Mouse (Mus musculus) stomach, embryonic 15.5 days (tissue): ENCODE measurements around the gene Serpina3c. TPM values are rescaled to one million over a fixed set of nuclear protein-coding genes. Genes with fewer than 3 reads are reported as not detected.

Source experiments
- ATAC-seq: fragments of 200-750 bp; cut with Nextera tagmentation; 2 replicates; pipeline ENCODE4 v1.8.0; 2017; ENCODE audit warnings: low read depth, moderate number of reproducible peaks, moderate TSS enrichment; ENCODE audit not compliant: insufficient read depth, low FRiP score
- H3K27ac ChIP-seq: fragments of 300-500 bp; sonication (generic); 2 replicates; pipeline ENCODE4 v1.5.1; 2015; ENCODE audit warnings: mild to moderate bottlenecking, inconsistent platforms
- H3K27me3 ChIP-seq: fragments of 300-500 bp; sonication (generic); replicated peaks from 2 replicates; pipeline ENCODE4 v1.6.1; 2015; ENCODE audit warnings: inconsistent platforms
- H3K36me3 ChIP-seq: fragments of 300-500 bp; sonication (generic); 2 replicates; pipeline ENCODE4 v1.6.1; 2015; ENCODE audit warnings: inconsistent platforms
- H3K4me1 ChIP-seq: fragments of 300-500 bp; sonication (generic); 2 replicates; pipeline ENCODE4 v1.6.1; 2015; ENCODE audit warnings: inconsistent platforms
- H3K4me2 ChIP-seq: fragments of 300-500 bp; sonication (generic); 2 replicates; pipeline ENCODE4 v1.6.1; 2015; ENCODE audit warnings: mild to moderate bottlenecking, inconsistent platforms
- H3K4me3 ChIP-seq: fragments of 300-500 bp; sonication (generic); replicated peaks from 2 replicates; pipeline ENCODE4 v1.5.1; 2015; ENCODE audit warnings: inconsistent platforms
- H3K9ac ChIP-seq: fragments of 300-500 bp; sonication (generic); 2 replicates; pipeline ENCODE4 v1.6.1; 2015; ENCODE audit warnings: inconsistent platforms
- H3K9me3 ChIP-seq: fragments of 300-500 bp; sonication (generic); 2 replicates; pipeline ENCODE4 v1.6.1; 2016; ENCODE audit warnings: inconsistent platforms
- WGBS: fragments of 180-500 bp; shearing (Covaris S2); methylation state at CpG from one replicate; pipeline ENCODE4 v1.1.7; 2015; 5-methylcytosine and 5-hydroxymethylcytosine counted together
- polyA plus RNA-seq: library from polyadenylated mRNA; unstranded; fragments of >200 nt; fragmentation: Nextera tagmentation; extraction: Ambion mirVana; gene quantifications from 2 replicates; pipeline ENCODE4 v1.2.1, GENCODE M21; 2015

Serpina3c gene
- not detected in 2 replicates for polyA plus RNA-seq

DNA sequence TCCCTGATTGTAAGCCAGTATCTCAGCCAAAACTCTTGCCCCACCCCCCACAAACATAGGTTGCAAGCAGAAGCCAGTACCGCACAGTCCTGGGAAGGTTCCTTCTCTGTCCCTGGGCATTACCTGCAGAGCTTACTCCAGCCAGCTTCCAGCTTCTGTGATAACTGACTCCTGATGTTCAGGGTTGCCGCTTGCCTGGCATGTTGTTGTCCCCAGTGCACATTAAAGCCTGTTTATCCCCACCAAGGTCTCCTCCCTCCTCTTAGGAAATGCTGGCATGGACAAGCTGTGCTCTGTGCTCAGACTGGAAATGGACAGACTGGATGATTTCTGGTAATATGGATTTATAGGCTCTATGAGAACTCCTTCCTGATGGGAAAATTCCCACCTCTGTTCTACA is at the start of gene Serpina3c:
Serpina3c (minus strand) TSS at position 215 of the 400 bp plus-strand sequence.
- 90% methylated on average over 2 of the region's 2 CpGs for WGBS
- H3K27me3 ChIP-seq = no peaks in the 10 kb centered on the region
- H3K4me3 ChIP-seq = no peak within 1 kb of the TSS
- H3K9ac ChIP-seq = no peak within 1 kb of the TSS
- H3K4me2 ChIP-seq = no peak within 1 kb of the TSS
- no peak for ATAC-seq
- H3K4me1 ChIP-seq = no peaks in the 10 kb centered on the region
- H3K27ac ChIP-seq = no peak within 1 kb of the TSS
- H3K9me3 ChIP-seq = no peaks in the 10 kb centered on the region
- H3K36me3 ChIP-seq = no peaks in the 10 kb centered on the region

DNA sequence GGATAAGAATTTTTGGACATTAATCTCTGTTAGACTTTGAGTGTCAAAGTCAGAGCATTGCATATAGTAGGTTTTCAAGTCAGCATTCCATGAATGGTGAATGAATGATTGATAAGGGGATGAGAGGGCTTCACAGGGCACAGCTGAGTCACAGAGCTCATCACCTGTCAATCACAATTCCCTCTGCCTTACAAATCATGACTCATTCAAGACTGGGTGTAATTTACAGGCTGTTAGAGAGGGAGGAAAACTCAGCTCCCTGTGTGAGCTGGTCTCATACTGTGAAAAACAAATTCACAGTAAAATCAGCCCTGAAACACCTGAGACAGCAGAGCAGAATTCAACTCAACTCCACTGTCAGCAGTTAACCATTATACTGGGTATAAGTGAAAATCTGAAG is 37.2 kb upstream of the Serpina3c start:
- H3K27ac ChIP-seq = no peak overlapping the region
- H3K27me3 ChIP-seq = no peaks in the 10 kb centered on the region
- no peaks in the 10 kb centered on the region for H3K4me1 ChIP-seq
- no peaks in the 10 kb centered on the region for H3K9me3 ChIP-seq
- no peak for ATAC-seq
- H3K4me2 ChIP-seq = no peak overlapping the region
- H3K9ac ChIP-seq = no peak overlapping the region
- no peak overlapping the region for H3K4me3 ChIP-seq
- no peaks in the 10 kb centered on the region for H3K36me3 ChIP-seq

DNA sequence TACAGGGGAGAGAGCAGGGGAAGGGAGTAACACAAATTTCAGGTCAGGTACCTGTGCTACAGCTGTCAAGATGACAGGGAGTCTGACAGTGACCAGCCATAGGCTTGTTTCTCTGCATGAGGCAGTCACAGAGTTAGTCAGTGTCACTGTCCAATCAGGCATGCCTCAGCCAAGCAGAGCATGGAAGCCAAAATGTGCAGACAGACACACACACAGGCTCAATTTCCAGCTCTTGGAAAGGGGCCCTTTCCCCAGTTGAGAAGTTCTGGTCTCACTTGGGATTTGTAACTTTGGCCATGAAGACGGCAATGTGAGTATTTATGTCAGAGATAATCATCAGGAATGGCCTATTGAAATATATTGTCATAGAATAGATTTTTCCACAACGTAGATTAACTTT is 35.6 kb upstream of the Serpina3c start:
- no peak overlapping the region for H3K9ac ChIP-seq
- H3K4me3 ChIP-seq = no peak overlapping the region
- H3K4me2 ChIP-seq = no peak overlapping the region
- H3K27me3 ChIP-seq = no peaks in the 10 kb centered on the region
- H3K4me1 ChIP-seq = no peaks in the 10 kb centered on the region
- WGBS = 64% methylated on average over 2 of the region's 2 CpGs
- no peak overlapping the region for H3K27ac ChIP-seq
- no peaks in the 10 kb centered on the region for H3K9me3 ChIP-seq
- no peaks in the 10 kb centered on the region for H3K36me3 ChIP-seq
- ATAC-seq = no peak

DNA sequence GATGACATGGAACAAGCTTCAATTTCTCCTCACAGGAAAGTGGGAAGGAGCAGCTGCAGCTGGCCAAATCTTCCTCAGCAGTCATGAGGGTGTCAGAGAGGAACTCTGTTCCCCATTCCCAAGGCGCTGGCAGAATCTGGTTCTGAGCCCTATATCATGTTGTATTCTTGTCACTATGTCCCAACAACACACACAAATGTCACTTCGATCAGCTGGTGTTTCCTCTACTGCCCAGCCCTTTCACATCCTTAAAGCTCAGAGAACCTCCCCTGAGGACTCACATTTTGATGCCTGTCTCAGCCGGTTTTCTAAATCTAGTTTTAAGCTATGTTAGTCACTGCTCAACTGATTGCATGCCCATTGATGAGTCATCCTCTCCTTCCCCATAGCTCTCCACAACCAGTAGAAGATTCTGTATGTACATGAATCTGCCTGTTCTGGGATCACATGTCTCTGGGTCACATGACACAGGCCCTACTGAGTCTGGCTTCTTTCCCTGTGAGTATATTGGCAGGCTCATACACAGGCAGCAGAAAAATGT is 32.4 kb upstream of the Serpina3c start:
- no peaks in the 10 kb centered on the region for H3K4me1 ChIP-seq
- H3K36me3 ChIP-seq = no peaks in the 10 kb centered on the region
- no peak overlapping the region for H3K27ac ChIP-seq
- H3K9ac ChIP-seq = no peak overlapping the region
- no peak overlapping the region for H3K4me3 ChIP-seq
- no peak overlapping the region for H3K4me2 ChIP-seq
- WGBS = 79% methylated on average over 3 of the region's 3 CpGs
- H3K9me3 ChIP-seq = no peaks in the 10 kb centered on the region
- no peaks in the 10 kb centered on the region for H3K27me3 ChIP-seq
- peak; percentile 10; the same call in 1 of the 2 replicates for ATAC-seq

DNA sequence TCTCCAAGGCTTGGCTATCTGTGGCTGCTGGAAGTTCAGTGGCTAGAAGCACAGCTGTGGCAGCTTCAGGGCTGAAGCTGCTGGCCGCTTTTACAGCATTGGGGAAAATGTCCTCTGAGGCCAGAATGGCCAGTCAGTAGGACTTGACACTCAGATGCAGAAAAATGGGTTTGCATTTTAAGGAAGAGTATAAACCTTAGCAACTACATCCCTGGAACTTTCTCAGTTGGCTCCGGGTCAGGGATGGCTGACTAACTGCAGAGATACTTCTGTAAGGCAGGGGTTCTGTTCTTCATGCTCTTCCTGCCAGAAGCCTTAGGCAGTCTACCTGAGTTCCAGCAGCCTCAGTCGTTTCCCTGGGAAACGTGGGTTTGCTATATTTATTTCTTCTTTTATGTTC is 31.4 kb upstream of the Serpina3c start:
- H3K27ac ChIP-seq = no peak overlapping the region
- H3K9ac ChIP-seq = no peak overlapping the region
- 74% methylated on average over 4 of the region's 4 CpGs for WGBS
- H3K4me1 ChIP-seq = no peaks in the 10 kb centered on the region
- no peak overlapping the region for H3K4me3 ChIP-seq
- ATAC-seq = no peak
- H3K4me2 ChIP-seq = no peak overlapping the region
- H3K27me3 ChIP-seq = no peaks in the 10 kb centered on the region
- no peaks in the 10 kb centered on the region for H3K36me3 ChIP-seq
- no peaks in the 10 kb centered on the region for H3K9me3 ChIP-seq

- Histone ChIP-seq H3K27me3 (no peaks in the 10 kb centered on the region), H3K9ac (no peak overlapping the region), H3K4me3 (no peak overlapping the region), H3K36me3 (no peaks in the 10 kb centered on the region), H3K4me1 (no peaks in the 10 kb centered on the region), H3K27ac (no peak overlapping the region), H3K9me3 (no peaks in the 10 kb centered on the region), H3K4me2 (no peak overlapping the region)
- 82% methylated on average over 2 of the region's 2 CpGs for WGBS
- ATAC-seq = no peak
Observed at GRCm38 (mm10) chr12:104178987-104179386, 25.3 kb upstream of the Serpina3c start.

DNA sequence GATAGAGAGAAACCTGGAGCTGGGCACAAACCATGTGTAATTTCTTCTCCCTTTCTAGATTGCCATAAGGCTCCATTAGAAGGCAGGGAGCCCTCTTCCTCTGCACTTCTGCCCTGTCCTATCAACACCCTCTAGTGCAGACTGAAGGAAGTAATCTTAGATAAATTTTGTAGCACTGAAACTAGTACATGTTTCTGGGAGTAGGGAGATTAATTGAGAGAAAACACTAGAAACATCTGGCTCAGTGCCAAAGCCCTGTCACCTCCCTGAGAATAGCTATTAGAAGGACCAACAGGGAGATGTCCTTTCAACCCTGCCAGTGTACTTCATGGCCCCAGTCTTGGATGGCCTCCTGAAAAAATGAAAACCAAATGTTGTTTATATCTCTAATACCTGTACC is 24.9 kb upstream of the Serpina3c start:
- H3K4me3 ChIP-seq = no peak overlapping the region
- no peak overlapping the region for H3K4me2 ChIP-seq
- H3K27ac ChIP-seq = no peak overlapping the region
- H3K27me3 ChIP-seq = no peaks in the 10 kb centered on the region
- no peak for ATAC-seq
- no peaks in the 10 kb centered on the region for H3K9me3 ChIP-seq
- H3K9ac ChIP-seq = no peak overlapping the region
- no peaks in the 10 kb centered on the region for H3K36me3 ChIP-seq
- no peaks in the 10 kb centered on the region for H3K4me1 ChIP-seq

DNA sequence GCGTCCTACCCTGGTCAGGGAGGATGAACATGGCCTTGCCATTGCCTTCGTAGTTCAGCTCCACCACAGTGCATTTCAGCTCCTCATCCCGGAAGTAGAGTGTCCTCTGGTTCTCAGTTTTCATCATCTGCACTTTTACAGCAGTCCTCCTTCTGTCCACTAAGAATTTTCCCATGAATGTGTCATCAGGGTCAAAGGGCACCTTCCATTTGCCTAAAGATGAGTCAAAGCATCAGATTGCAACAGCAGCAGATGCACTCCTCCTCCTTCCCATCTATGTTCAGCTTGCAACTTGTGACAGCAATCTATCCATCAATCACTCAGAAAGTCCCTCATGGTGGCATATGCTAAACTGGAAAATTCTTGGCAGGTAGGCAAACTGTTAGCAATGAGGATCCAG is 22.0 kb upstream of the Serpina3c start:
- H3K27me3 ChIP-seq = no peaks in the 10 kb centered on the region
- no peak overlapping the region for H3K4me2 ChIP-seq
- H3K9me3 ChIP-seq = no peaks in the 10 kb centered on the region
- H3K36me3 ChIP-seq = no peaks in the 10 kb centered on the region
- ATAC-seq = no peak
- no peak overlapping the region for H3K27ac ChIP-seq
- no peak overlapping the region for H3K9ac ChIP-seq
- no peak overlapping the region for H3K4me3 ChIP-seq
- WGBS = 76% methylated on average over 3 of the region's 3 CpGs
- no peaks in the 10 kb centered on the region for H3K4me1 ChIP-seq

GRCm38 (mm10) chr12:104174747-104175146 is 21.1 kb upstream of the Serpina3c start:
- Histone ChIP-seq H3K36me3 (no peaks in the 10 kb centered on the region), H3K4me3 (no peak overlapping the region), H3K27ac (no peak overlapping the region), H3K4me2 (no peak overlapping the region), H3K27me3 (no peaks in the 10 kb centered on the region), H3K9me3 (no peaks in the 10 kb centered on the region), H3K4me1 (no peaks in the 10 kb centered on the region), H3K9ac (no peak overlapping the region)
- WGBS = 60% methylated on average over 3 of the region's 3 CpGs
- no peak for ATAC-seq

- WGBS = 64% methylated on average over 3 of the region's 3 CpGs
- ATAC-seq = no peak
- no peak overlapping the region for H3K4me2 ChIP-seq
- no peaks in the 10 kb centered on the region for H3K36me3 ChIP-seq
- H3K27ac ChIP-seq = no peak overlapping the region
- no peaks in the 10 kb centered on the region for H3K9me3 ChIP-seq
- H3K4me3 ChIP-seq = no peak overlapping the region
- no peaks in the 10 kb centered on the region for H3K27me3 ChIP-seq
- H3K4me1 ChIP-seq = no peaks in the 10 kb centered on the region
- H3K9ac ChIP-seq = no peak overlapping the region
Observed at GRCm38 (mm10) chr12:104153041-104153645, 527 bp downstream of the Serpina3c start.

- no peak for ATAC-seq
- no peaks in the 10 kb centered on the region for H3K36me3 ChIP-seq
- no peak overlapping the region for H3K4me2 ChIP-seq
Observed at GRCm38 (mm10) chr12:104151989-104152388, 1.7 kb downstream of the Serpina3c start.

GRCm38 (mm10) chr12:104145571-104145970 is 8.1 kb downstream of the Serpina3c start:
- Histone ChIP-seq H3K4me2 (no peak overlapping the region), H3K4me1 (no peaks in the 10 kb centered on the region), H3K4me3 (no peak overlapping the region), H3K27me3 (no peaks in the 10 kb centered on the region), H3K36me3 (no peaks in the 10 kb centered on the region), H3K27ac (no peak overlapping the region), H3K9me3 (no peaks in the 10 kb centered on the region), H3K9ac (no peak overlapping the region)
- no peak for ATAC-seq
- WGBS = 81% methylated on average over 2 of the region's 2 CpGs

More at GRCm38 (mm10) chr12:104151989-104152388, 1.7 kb downstream of the Serpina3c start:
- Histone ChIP-seq H3K27me3 (no peaks in the 10 kb centered on the region), H3K4me3 (no peak overlapping the region), H3K9ac (no peak overlapping the region), H3K4me1 (no peaks in the 10 kb centered on the region), H3K27ac (no peak overlapping the region), H3K9me3 (no peaks in the 10 kb centered on the region)
- 79% methylated on average over 2 of the region's 2 CpGs for WGBS

GRCm38 (mm10) chr12:104143286-104143685 is 10.4 kb downstream of the Serpina3c start:
- no peaks in the 10 kb centered on the region for H3K4me1 ChIP-seq
- H3K4me3 ChIP-seq = no peak overlapping the region
- H3K9ac ChIP-seq = no peak overlapping the region
- WGBS = 61% methylated on average over 1 of the region's 1 CpGs
- ATAC-seq = no peak
- no peaks in the 10 kb centered on the region for H3K9me3 ChIP-seq
- H3K27me3 ChIP-seq = no peaks in the 10 kb centered on the region
- H3K36me3 ChIP-seq = no peaks in the 10 kb centered on the region
- H3K4me2 ChIP-seq = no peak overlapping the region
- H3K27ac ChIP-seq = no peak overlapping the region
